Mouse (Mus musculus): Measurements from ENCODE around the gene Tprn. TPM values are rescaled to one million over a fixed set of nuclear protein-coding genes. Genes with fewer than 3 reads are reported as not detected.

Tprn gene
- polyA plus RNA-seq, 1 experiment from 2014 or later = 15.6 TPM

GRCm38 (mm10) chr2:25265897-25266656 lies 3.7 kb downstream of the Tprn start:
- H3K4me2 ChIP-seq (ENCODE audit: low read length) = peak overlapping the region; percentile 100
- H3K4me1 ChIP-seq (ENCODE audit: control insufficient read depth, insufficient read depth, low read length) = peaks cover 57% of the 10 kb centered on the region
- H3K36me3 ChIP-seq (ENCODE audit: control insufficient read depth, insufficient read depth, low read length) = peaks cover 5% of the 10 kb centered on the region; the same call in 1 of the 2 replicates
- H3K4me3 ChIP-seq (ENCODE audit: low read depth, low read length) = 0 out of 2 replicates have a peak overlapping the region, but pooled peaks have one; percentile 0
- no peak overlapping the region for H3K27ac ChIP-seq (ENCODE audit: low read length)
- peaks cover 6% of the 10 kb centered on the region for H3K27me3 ChIP-seq (ENCODE audit: control insufficient read depth, insufficient read depth, low read depth, low read length)
- no peaks in the 10 kb centered on the region for H3K9me3 ChIP-seq (replicated peaks; ENCODE audit: control insufficient read depth, low read length, poor library complexity, severe bottlenecking)
- 61% methylated on average over 6 of the region's 6 CpGs for WGBS
- no peak for ATAC-seq
- peak overlapping the region; percentile 39 for H3K9ac ChIP-seq (ENCODE audit: low read depth, low read length)

- no peak overlapping the region for H3K4me3 ChIP-seq (ENCODE audit: low read depth, low read length)
- no peak for ATAC-seq
- peaks cover 5% of the 10 kb centered on the region; the same call in 1 of the 2 replicates for H3K36me3 ChIP-seq (ENCODE audit: control insufficient read depth, insufficient read depth, low read length)
- H3K27ac ChIP-seq (ENCODE audit: low read length) = no peak overlapping the region
- H3K9me3 ChIP-seq (replicated peaks; ENCODE audit: control insufficient read depth, low read length, poor library complexity, severe bottlenecking) = no peaks in the 10 kb centered on the region
- H3K9ac ChIP-seq (ENCODE audit: low read depth, low read length) = peak overlapping the region; percentile 39; the same call in 1 of the 2 replicates
- 24% methylated on average over 2 of the region's 2 CpGs for WGBS
- H3K4me2 ChIP-seq (ENCODE audit: low read length) = peak overlapping the region; percentile 21; the same call in 1 of the 2 replicates
- H3K4me1 ChIP-seq (ENCODE audit: control insufficient read depth, insufficient read depth, low read length) = peaks cover 62% of the 10 kb centered on the region
- peaks cover 6% of the 10 kb centered on the region for H3K27me3 ChIP-seq (ENCODE audit: control insufficient read depth, insufficient read depth, low read depth, low read length)
Observed at GRCm38 (mm10) chr2:25266720-25267119, 4.3 kb downstream of the Tprn start.

DNA sequence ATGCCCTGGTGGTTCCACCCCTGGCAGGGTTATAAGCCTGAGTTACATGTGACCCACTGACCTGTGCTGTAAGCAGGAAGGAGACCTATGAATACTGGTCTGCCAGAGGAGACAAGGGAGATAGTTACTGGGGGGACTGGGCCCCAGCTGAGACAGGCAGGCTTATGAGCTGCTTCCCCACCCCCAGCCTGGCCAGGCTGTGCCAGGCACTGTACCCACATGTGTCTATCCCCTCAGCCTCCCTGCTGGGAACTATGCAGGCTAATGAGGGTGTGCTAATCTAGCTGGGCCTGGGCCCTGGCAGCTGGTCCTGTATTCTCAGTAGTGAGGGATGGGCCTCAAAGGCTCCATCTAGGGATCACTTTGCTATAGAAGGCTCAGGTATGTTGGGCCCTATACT lies 4.8 kb downstream of the Tprn start:
- ATAC-seq = no peak
- no peak overlapping the region for H3K27ac ChIP-seq (ENCODE audit: low read length)
- H3K36me3 ChIP-seq (ENCODE audit: control insufficient read depth, insufficient read depth, low read length) = peaks cover 5% of the 10 kb centered on the region; the same call in 1 of the 2 replicates
- H3K4me1 ChIP-seq (ENCODE audit: control insufficient read depth, insufficient read depth, low read length) = peaks cover 59% of the 10 kb centered on the region
- no peak overlapping the region for H3K4me2 ChIP-seq (ENCODE audit: low read length)
- no peak overlapping the region for H3K4me3 ChIP-seq (ENCODE audit: low read depth, low read length)
- H3K27me3 ChIP-seq (ENCODE audit: control insufficient read depth, insufficient read depth, low read depth, low read length) = peaks cover 6% of the 10 kb centered on the region
- H3K9me3 ChIP-seq (replicated peaks; ENCODE audit: control insufficient read depth, low read length, poor library complexity, severe bottlenecking) = no peaks in the 10 kb centered on the region
- H3K9ac ChIP-seq (ENCODE audit: low read depth, low read length) = no peak overlapping the region; the same call in 1 of the 2 replicates

- Histone ChIP-seq H3K27ac (ENCODE audit: low read length) (no peak overlapping the region), H3K9me3 (replicated peaks; ENCODE audit: control insufficient read depth, low read length, poor library complexity, severe bottlenecking) (no peaks in the 10 kb centered on the region), H3K4me3 (ENCODE audit: low read depth, low read length) (no peak overlapping the region), H3K27me3 (ENCODE audit: control insufficient read depth, insufficient read depth, low read depth, low read length) (peaks cover 6% of the 10 kb centered on the region), H3K4me1 (ENCODE audit: control insufficient read depth, insufficient read depth, low read length) (peaks cover 59% of the 10 kb centered on the region), H3K4me2 (ENCODE audit: low read length) (no peak overlapping the region), H3K9ac (ENCODE audit: low read depth, low read length) (no peak overlapping the region), H3K36me3 (ENCODE audit: control insufficient read depth, insufficient read depth, low read length) (peaks cover 5% of the 10 kb centered on the region; the same call in 1 of the 2 replicates)
- WGBS = 73% methylated on average over 4 of the region's 4 CpGs
- ATAC-seq = no peak
Observed at GRCm38 (mm10) chr2:25267746-25268309, 5.4 kb downstream of the Tprn start.

GRCm38 (mm10) chr2:25271827-25272511 lies 9.6 kb downstream of the Tprn start, which contains the start of the genes Ssna1 and Anapc2:
Gene Ssna1 (minus strand): TSS chr2:25272438.
Gene Anapc2 (plus strand): TSS chr2:25272478.
- under 1% methylated on average over 55 of the region's 55 CpGs for WGBS
- no peaks in the 10 kb centered on the region for H3K9me3 ChIP-seq (replicated peaks; ENCODE audit: control insufficient read depth, low read length, poor library complexity, severe bottlenecking)
- H3K27me3 ChIP-seq (ENCODE audit: control insufficient read depth, insufficient read depth, low read depth, low read length) = no peaks in the 10 kb centered on the region
- peak within 1 kb of the TSS; percentile 89 for H3K4me3 ChIP-seq (ENCODE audit: low read depth, low read length)
- peak within 1 kb of the TSS; percentile 73 for H3K27ac ChIP-seq (ENCODE audit: low read length)
- H3K36me3 ChIP-seq (ENCODE audit: control insufficient read depth, insufficient read depth, low read length) = peaks cover 22% of the 10 kb centered on the region
- ATAC-seq = peak; percentile 94
- peaks cover 34% of the 10 kb centered on the region for H3K4me1 ChIP-seq (ENCODE audit: control insufficient read depth, insufficient read depth, low read length)
- peak within 1 kb of the TSS; percentile 99 for H3K4me2 ChIP-seq (ENCODE audit: low read length)
- H3K9ac ChIP-seq (ENCODE audit: low read depth, low read length) = peak within 1 kb of the TSS; percentile 94

- Histone ChIP-seq H3K36me3 (ENCODE audit: control insufficient read depth, insufficient read depth, low read length) (peaks cover 23% of the 10 kb centered on the region), H3K9me3 (replicated peaks; ENCODE audit: control insufficient read depth, low read length, poor library complexity, severe bottlenecking) (no peaks in the 10 kb centered on the region), H3K27ac (ENCODE audit: low read length) (peak overlapping the region; percentile 73), H3K4me2 (ENCODE audit: low read length) (peak overlapping the region; percentile 99), H3K4me1 (ENCODE audit: control insufficient read depth, insufficient read depth, low read length) (peaks cover 29% of the 10 kb centered on the region), H3K27me3 (ENCODE audit: control insufficient read depth, insufficient read depth, low read depth, low read length) (no peaks in the 10 kb centered on the region), H3K4me3 (ENCODE audit: low read depth, low read length) (peak overlapping the region; percentile 89), H3K9ac (ENCODE audit: low read depth, low read length) (peak overlapping the region; percentile 94)
- under 1% methylated on average over 29 of the region's 29 CpGs for WGBS
- peak; percentile 72 for ATAC-seq
Observed at GRCm38 (mm10) chr2:25272515-25272914, 10.1 kb downstream of the Tprn start.

DNA sequence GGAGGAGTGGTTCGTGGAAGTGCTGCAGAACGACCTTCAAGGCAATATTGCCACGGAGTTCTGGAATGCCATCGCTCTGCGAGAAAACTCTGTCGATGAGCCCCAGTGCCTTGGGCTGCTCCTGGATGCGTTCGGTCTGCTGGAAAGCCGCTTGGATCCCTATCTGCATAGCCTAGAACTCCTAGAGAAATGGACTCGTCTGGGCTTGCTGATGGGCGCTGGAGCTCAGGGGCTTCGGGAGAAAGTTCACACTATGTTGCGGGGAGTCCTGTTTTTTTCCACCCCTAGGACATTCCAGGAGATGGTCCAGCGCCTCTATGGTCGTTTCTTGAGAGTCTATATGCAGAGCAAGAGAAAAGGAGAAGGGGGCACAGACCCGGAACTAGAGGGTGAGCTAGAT lies 10.6 kb downstream of the Tprn start:
- Histone ChIP-seq H3K9me3 (replicated peaks; ENCODE audit: control insufficient read depth, low read length, poor library complexity, severe bottlenecking) (no peaks in the 10 kb centered on the region), H3K36me3 (ENCODE audit: control insufficient read depth, insufficient read depth, low read length) (peaks cover 28% of the 10 kb centered on the region), H3K4me2 (ENCODE audit: low read length) (peak overlapping the region; percentile 99), H3K9ac (ENCODE audit: low read depth, low read length) (peak overlapping the region; percentile 94), H3K4me1 (ENCODE audit: control insufficient read depth, insufficient read depth, low read length) (peaks cover 28% of the 10 kb centered on the region), H3K27me3 (ENCODE audit: control insufficient read depth, insufficient read depth, low read depth, low read length) (no peaks in the 10 kb centered on the region), H3K27ac (ENCODE audit: low read length) (peak overlapping the region; percentile 73), H3K4me3 (ENCODE audit: low read depth, low read length) (peak overlapping the region; percentile 89)
- WGBS = 42% methylated on average over 16 of the region's 16 CpGs
- no peak for ATAC-seq

DNA sequence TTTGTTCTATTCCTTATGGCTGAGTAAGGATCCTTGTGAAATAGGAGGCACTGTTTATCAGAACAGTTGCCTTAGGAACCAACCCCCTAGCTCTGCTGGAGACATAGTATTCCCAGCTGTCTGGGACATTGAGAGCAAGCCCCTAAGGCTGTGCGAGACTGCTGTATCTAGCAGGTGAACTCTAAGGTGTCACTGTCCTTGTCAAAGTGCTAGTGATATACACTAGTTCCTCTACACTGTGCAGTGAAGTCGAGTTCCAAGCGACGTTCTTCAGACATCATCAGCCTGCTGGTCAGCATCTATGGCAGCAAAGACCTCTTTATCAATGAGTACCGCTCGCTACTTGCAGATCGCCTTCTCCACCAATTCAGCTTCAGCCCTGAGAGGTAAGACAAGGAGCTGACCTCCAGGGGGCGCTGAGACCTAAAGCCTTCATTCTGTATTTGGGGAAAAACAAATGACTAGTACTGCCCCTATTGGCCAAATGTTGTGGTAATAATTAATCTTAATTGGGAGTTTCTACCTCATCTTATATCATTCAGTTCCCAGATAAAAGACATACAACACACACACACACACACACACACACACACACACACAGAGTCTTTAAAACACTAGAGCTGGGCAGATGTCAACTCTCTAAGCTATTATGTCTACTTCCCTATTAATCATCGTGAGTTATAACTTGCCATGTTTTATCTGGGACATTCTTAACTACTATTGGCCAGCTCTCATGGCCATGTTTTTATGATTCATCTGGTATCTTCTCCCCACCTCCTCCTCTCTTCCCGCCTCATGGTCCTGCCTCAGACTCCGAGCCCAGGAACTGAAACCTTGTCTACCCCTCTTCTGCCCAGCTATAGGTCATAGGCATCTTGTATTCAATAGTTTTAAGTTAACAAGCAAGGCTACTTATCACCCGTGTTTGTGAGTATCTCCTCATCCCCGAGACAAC lies 16.8 kb downstream of the Tprn start:
- ATAC-seq = peak; percentile 51
- no peak overlapping the region for H3K9ac ChIP-seq (ENCODE audit: low read depth, low read length)
- no peaks in the 10 kb centered on the region for H3K9me3 ChIP-seq (replicated peaks; ENCODE audit: control insufficient read depth, low read length, poor library complexity, severe bottlenecking)
- no peak overlapping the region for H3K4me3 ChIP-seq (ENCODE audit: low read depth, low read length)
- H3K36me3 ChIP-seq (ENCODE audit: control insufficient read depth, insufficient read depth, low read length) = peaks cover 48% of the 10 kb centered on the region
- H3K27me3 ChIP-seq (ENCODE audit: control insufficient read depth, insufficient read depth, low read depth, low read length) = no peaks in the 10 kb centered on the region
- no peak overlapping the region for H3K27ac ChIP-seq (ENCODE audit: low read length)
- H3K4me1 ChIP-seq (ENCODE audit: control insufficient read depth, insufficient read depth, low read length) = 0 out of 2 replicates have a peak, but pooled peaks cover 2% of the 10 kb centered on the region
- WGBS = 62% methylated on average over 13 of the region's 13 CpGs
- no peak overlapping the region for H3K4me2 ChIP-seq (ENCODE audit: low read length)
